Mouse (Mus musculus) neural tube, embryonic 12.5 days (tissue): Measurements from ENCODE around the gene Slc6a15. TPM values are rescaled to one million over a fixed set of nuclear protein-coding genes. Genes with fewer than 3 reads are reported as not detected.

ENCODE experiments used
- ATAC-seq: fragments of 200-750 bp; cut with Nextera tagmentation; 2 replicates; pipeline ENCODE4 v1.8.0; 2017; ENCODE audit warnings: low read depth, mild to moderate bottlenecking, moderate TSS enrichment, moderate library complexity; ENCODE audit not compliant: low FRiP score
- H3K27ac ChIP-seq: fragments of 300-500 bp; sonication (generic); 2 replicates; pipeline ENCODE4 v1.5.1; 2016
- H3K27me3 ChIP-seq: fragments of 300-500 bp; sonication (generic); replicated peaks from 2 replicates; pipeline ENCODE4 v1.6.1; 2016; ENCODE audit warnings: mild to moderate bottlenecking
- H3K36me3 ChIP-seq: fragments of 300-500 bp; sonication (generic); 2 replicates; pipeline ENCODE4 v1.6.1; 2016; ENCODE audit warnings: mild to moderate bottlenecking
- H3K4me1 ChIP-seq: fragments of 300-500 bp; sonication (generic); 2 replicates; pipeline ENCODE4 v1.6.1; 2016
- H3K4me2 ChIP-seq: fragments of 300-500 bp; sonication (generic); replicated peaks from 2 replicates; pipeline ENCODE4 v1.6.1; 2016; ENCODE audit warnings: mild to moderate bottlenecking
- H3K4me3 ChIP-seq: fragments of 300-500 bp; sonication (generic); 2 replicates; pipeline ENCODE4 v1.5.1; 2016
- H3K9ac ChIP-seq: fragments of 300-500 bp; sonication (generic); 2 replicates; pipeline ENCODE4 v1.6.1; 2016; ENCODE audit warnings: mild to moderate bottlenecking
- H3K9me3 ChIP-seq: fragments of 300-500 bp; sonication (generic); 2 replicates; pipeline ENCODE4 v1.6.1; 2016; ENCODE audit warnings: mild to moderate bottlenecking
- WGBS: fragments of 180-500 bp; shearing (Covaris S2); methylation state at CpG from one replicate; pipeline ENCODE4 v1.1.7; 2016; 5-methylcytosine and 5-hydroxymethylcytosine counted together
- polyA plus RNA-seq: library from polyadenylated mRNA; unstranded; fragments of >200 nt; fragmentation: Nextera tagmentation; extraction: Ambion mirVana; gene quantifications from 2 replicates; pipeline ENCODE4 v1.2.1, GENCODE M21; 2016

Slc6a15 gene
- polyA plus RNA-seq, 1 experiment from 2014 or later: 15.0 TPM

- no peak overlapping the region for H3K27ac ChIP-seq
- ATAC-seq: no peak
- H3K4me1 ChIP-seq: no peaks in the 10 kb centered on the region
- H3K9me3 ChIP-seq: no peaks in the 10 kb centered on the region
- H3K4me3 ChIP-seq: no peak overlapping the region
- H3K36me3 ChIP-seq: no peaks in the 10 kb centered on the region
- WGBS: 30% methylated on average over 2 of the region's 2 CpGs
- H3K9ac ChIP-seq: no peak overlapping the region
- H3K4me2 ChIP-seq: no peak overlapping the region
- no peaks in the 10 kb centered on the region for H3K27me3 ChIP-seq
These were observed 80.8 kb downstream of the Slc6a15 start for GRCm38 (mm10) chr10:103448340-103448739.

- Histone ChIP-seq H3K4me1 (no peaks in the 10 kb centered on the region), H3K4me2 (no peak overlapping the region), H3K27ac (no peak overlapping the region), H3K36me3 (no peaks in the 10 kb centered on the region), H3K9ac (no peak overlapping the region), H3K9me3 (no peaks in the 10 kb centered on the region), H3K27me3 (no peaks in the 10 kb centered on the region), H3K4me3 (no peak overlapping the region)
- ATAC-seq: no peak
- WGBS: 78% methylated on average over 1 of the region's 1 CpGs
These were observed 90.3 kb downstream of the Slc6a15 start for GRCm38 (mm10) chr10:103457896-103458295.

Other genes with a start within 250 kb of the Slc6a15 start
- gene Lrriq1, start 131.5 kb upstream of the Slc6a15 start, polyA plus RNA-seq: 1.4 and 1.5 TPM in 2 replicates